Mouse (Mus musculus) gonadal fat pad, adult 2 months (tissue): ENCODE results near the gene Pkd2l1. TPM values are rescaled to one million over a fixed set of nuclear protein-coding genes. Genes with fewer than 3 reads are reported as not detected.
"Not testable (repeated sequence)": the region's sequence is repeated elsewhere in the genome, so short reads cannot be mapped to it uniquely, and the experiment has no call there.

Source experiments
- DNase-seq: peaks from one replicate; pipeline ENCODE4 v3.0.0-alpha.2; 2012; ENCODE audit warnings: low read depth
- polyA plus RNA-seq: library from polyadenylated mRNA; depleted of rRNA; stranded (reverse); fragments of >200 nt; gene quantifications from 2 replicates; pipeline ENCODE4 v1.2.3, GENCODE M21; 2012

Gene Pkd2l1
- polyA plus RNA-seq, 1 experiment = 1.1 TPM

DNA sequence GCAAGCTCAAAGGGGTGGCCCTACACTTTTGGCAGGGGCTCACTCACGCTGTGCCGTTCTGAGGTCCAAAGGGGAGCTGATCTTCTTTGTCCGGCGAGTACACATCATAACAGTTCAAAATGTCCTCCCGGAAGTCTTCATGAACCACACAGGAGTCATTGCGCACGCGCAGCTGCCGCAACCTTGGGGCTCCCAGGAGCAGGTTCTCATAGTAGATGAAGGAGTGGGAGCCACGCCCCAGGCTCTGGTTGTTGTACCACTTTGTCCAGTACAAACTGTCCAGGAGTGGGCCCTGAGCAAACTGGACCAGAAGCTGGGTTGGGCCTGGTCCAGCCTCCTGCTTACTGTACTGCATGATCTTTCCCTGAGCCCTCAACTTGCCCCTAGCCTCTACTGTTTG lies 35.2 kb downstream of the Pkd2l1 start:
- no peak for DNase-seq

DNA sequence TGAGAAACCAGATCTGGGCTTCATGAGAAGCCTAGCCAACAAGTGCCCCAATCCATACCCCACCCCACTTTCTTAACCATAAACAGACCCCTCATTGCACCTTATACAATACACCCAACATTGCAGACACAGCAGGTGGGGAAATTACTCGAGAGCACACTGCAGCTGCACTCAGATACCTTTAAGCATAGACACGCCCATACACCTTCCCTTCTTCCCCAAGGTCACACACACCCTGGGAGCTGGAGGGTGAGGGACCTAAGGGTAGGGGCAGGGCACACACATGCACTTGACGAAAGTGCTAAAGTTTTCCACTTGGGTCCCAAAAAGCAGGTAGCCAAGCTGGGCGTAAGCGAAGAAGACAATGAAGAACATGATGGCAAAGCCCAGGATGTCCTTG lies 38.5 kb downstream of the Pkd2l1 start:
- no peak for DNase-seq

DNA sequence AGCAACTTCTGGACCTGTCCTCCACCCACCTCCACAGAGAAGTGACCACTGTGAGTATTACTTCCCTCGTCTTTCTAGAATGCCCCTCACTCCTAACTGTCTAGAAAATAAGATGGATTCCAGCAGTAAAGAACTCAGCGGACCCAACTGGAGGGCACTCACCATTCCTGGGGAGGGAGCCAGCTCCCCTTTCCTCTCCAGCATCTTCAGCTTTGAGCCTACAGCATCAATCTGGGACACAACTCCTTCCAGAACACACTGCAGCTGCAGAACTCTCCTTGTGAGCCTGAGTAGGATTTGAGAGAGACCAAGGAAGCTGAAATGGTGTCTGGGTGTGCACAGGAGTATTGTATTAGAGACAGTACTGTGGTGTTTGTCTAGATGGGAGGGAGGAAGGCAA lies 43.3 kb downstream of the Pkd2l1 start:
- DNase-seq = no peak

DNA sequence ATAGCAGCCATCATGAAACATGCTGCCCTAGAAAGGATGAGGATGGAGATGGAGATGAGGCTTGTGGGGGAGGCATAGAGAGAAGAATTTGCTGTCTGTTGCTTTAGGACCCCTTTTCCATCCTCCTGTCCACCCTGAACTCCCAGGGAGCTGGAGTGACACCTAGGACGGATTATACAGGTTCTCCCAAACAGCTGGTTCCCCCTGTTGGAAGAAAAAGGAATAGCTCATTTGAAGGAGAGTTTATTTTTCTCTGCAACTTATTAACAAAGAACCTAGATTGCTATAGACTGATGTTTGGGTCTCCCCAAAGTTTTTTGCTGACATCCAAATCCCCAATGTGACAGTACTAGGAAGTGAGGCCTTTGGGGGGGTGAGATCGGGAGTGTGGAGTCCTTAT lies 43.9 kb downstream of the Pkd2l1 start:
- DNase-seq = no peak

DNA sequence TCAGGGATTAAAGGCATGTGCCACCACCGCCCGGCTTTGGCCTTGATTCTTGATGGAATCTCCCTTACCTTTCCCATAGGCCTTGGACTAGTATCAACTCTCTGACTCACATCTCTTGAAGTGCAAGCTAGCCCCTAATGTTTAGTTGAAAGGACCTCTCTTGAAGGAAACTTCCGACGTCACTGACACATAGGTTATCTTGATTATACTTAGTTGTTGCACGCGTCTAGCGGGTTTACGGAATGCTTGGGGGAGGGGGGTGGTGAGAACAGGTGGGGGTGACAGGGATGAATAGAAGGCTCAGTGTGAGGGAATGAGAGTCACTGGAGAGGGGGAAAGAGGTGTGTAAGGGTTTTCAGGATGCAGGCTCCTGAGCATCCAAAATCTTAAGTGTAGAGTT lies 45.3 kb downstream of the Pkd2l1 start:
- DNase-seq = no peak

DNA sequence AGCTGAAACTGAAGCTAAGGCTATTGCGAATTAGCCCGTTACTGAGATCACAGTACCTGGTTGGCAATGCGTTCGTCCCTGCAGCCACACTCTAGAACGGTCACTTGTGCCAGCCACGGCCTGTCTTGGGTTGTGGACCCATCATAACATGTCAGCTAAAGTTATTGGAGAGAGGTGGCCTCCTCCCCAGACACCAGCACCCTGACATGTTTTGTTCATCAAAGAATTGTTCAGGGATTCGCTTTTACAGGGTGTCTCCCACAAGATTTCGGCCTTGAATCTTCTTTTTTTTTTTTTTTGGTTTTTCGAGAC lies 45.7 kb downstream of the Pkd2l1 start:
- no peak for DNase-seq

DNA sequence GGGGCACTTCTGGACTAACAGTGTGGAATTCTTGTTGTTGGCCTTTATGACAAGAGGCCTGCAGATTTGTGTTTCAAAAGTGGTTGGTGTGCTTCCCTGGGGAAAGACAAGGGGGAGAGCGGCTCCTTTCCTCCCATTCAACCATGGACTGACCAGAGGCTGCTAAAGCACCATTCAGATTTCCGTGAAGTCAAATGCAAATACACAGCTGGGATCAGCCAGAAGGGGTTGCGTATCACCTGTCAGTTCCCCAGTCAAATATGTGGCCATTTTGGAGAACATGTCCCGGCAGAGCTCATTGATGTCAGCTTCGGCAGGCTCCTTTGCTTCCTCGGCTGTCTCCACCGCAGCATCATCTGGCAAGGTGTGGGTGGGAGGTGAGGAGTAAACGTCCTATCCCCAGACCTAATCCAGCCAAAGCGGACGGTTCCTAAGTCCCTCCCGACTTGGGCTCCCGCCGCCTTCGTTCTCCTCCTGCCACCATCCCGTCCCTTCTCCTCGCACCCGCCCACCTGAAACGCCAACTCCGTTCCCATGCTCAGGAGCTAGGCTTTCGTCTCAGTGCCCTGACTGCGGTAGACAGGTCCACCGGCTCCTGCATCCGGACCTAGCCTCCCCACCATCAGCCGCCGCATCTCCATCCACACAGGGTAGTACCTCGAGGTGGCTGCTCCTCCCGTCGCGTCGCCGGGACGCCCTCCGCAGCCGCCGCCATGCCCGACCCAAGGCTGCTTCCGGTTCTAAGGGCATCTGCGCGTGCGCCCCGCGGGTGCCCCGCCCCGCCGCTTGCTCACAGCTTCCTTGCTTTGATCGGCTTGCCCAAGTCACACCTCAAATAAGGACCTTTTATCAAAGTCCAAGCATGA lies 46.3 kb downstream of the Pkd2l1 start, which contains the start of gene Bloc1s2:
Gene Bloc1s2 (minus strand): TSS at position 745 of the 866 bp plus-strand sequence.
- no peak for DNase-seq

DNA sequence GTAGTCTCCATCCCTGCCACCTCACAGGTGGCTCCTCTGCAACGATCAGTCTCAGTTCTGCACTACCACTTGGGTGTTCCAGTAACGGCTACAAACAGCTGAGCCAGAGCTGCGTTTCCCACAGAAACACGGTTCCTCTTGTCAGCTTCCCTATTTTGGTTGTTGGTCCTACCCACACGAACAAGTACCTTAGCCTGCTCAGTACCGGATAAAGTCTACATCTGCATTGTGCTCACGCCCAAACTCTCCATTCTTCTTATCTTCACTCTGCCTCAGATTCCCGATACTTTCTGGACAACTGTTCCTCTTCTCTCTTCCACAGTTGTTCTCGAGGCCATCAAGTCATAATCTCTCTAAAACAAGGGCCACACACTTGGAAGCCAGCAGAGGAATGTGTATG lies 47.9 kb downstream of the Pkd2l1 start:
- no peak for DNase-seq

DNA sequence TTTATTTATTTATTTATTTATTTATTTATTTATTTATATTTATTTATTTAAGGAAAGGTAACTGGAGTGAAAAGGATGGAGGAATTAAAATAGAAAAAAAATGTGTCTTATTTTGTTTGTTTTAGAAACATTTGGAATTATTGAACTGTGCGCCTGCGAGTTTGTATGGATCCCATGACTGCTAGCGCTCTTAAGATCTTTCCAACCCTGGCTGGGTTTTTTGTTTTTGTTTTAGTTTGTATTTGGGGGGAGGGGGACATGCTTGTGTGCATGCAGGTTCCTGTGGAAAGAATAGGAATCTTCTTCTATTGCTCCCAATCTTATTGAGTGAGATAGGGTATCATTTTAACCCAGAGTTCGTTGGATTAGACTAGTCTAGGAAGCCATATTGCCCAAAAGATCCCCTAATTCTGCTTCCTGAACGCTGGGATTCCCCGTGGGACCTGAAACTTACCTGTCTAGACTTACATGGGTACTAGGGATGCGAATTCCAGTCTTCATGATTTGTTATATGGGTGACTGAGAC lies 56.2 kb downstream of the Pkd2l1 start:
- no peak for DNase-seq

DNA sequence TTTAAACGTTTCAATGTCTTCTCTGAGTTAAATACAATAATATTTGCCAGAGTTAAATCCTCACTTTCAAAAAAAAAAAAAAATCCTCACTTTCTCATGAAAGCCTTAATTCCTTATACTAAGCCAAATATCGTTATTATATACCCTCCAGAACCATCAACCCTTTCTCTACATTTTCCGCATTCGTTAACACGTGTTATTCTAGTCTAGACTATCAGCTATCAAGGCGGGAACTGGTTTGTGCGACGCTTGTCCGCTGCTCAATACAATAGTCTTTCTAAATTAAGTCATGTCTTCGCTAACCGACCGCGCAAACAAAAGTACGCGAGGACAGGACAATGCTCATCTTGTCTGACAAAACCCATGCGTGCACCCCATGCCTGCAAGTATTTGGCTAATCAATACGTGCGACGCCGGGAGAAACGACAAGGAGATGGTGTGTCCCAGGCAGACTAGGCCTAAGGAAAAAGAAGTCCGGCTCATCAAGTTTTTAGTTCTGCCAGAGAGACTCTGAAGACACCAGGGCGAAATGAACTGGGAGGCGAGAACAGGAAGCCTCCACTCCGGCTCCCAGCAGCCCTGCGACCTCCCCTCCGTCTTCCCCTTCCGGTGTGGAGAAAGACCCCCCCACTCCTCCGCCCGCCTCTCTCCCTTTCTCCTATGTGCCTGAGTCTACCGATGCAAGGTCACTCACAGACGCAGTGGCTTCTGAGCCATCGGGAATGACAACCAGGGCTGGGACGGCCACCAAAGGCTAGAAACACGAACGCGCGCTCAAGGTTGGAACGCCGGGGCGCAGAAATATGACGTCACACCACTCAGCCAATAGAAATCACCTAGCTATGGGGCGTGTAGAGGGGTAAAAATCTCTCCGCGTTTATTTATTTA lies 56.9 kb downstream of the Pkd2l1 start, which contains the start of gene Cwf19l1:
Gene Cwf19l1 (minus strand): TSS at position 805 of the 888 bp plus-strand sequence.
- peak; percentile 42 for DNase-seq

DNA sequence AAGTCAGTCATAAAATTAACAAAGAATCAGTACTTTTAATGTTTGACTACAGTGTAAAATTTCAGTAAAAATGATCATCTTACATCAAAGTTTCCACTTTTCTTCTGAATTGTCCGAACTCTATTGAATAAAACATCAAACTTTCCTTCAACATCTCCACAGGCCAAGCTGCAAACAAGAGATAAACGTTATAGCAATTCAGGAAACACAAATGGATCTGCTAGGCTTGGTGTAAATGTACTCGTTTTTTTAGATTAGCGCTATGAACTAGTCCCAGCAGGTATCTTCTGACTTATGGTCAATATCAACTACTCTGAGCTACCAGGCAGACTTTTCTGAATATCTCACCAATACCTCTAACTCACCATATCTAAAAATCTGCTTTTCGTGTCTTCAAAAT lies 59.3 kb downstream of the Pkd2l1 start:
- no peak for DNase-seq

DNA sequence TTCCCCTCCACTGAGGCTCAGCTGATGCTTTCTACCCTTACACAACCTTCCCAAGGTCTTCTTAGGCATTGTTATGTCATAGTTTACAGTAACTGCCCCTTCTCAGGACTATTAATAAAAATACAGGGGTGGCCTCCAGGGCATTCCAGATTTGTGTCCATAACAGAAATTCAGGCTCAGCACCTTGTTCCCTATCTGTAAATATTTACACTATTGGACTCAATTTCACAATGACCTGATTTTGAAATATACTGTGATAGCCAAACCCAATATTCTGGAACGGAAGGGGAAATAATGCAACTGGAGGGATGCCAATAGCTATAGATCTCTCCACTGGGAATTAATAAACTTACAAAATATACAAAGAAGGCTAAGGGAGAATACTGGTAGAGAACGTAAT lies 63.7 kb downstream of the Pkd2l1 start:
- DNase-seq = no peak

DNA sequence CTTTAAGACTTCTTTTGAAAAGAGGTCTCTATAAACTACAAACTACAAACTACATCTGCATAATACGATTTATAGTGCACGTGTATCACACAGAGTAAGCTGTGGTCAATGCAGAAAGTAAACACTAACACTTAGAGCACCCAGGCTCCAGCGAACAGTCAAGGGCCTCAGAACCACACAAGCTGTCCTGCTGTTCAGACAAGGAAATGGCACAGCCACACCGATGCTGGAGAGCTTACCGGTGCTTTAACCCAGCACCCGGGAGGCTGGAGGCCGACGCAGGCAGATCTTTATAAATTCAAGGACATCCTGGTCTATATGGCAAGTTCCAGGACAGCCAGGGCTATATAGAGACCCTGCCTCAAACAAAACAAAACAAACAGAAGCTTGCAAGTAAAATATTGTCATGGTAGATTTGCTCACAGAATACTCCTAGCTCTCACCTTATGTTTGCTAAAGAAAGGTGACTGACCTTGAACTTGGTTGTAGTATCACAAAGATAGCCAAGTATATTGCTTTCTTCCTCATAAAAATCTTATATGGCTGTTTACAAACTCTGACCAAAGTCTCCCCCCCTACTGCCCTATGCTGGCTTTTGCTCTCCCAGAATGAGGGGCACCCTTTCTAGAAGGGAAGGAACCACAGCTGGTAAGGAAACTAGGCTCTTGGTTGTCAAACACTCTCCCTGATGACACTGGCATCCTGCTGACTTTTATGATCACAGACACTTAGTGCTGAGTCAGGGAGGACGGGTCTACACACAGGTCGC lies 64.3 kb downstream of the Pkd2l1 start:
- no peak for DNase-seq

DNA sequence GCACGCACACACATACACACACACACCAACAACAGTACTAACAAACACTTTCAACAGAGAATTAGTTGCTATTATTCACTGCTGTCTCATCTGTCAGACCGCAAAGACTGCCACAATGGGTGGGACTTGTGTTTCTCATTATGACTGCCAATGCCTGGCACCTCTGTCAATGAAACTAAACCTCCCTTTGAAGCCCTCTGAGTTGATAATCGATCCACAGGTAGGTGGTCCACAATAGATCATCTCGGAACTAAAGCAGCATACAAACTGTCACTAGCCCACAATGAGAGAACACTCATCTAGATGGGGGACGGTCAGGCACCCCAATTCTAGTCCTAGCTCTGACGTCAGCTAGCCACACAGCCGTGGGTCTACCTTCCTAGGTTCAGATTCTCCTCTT lies 71.1 kb downstream of the Pkd2l1 start:
- no peak for DNase-seq

DNA sequence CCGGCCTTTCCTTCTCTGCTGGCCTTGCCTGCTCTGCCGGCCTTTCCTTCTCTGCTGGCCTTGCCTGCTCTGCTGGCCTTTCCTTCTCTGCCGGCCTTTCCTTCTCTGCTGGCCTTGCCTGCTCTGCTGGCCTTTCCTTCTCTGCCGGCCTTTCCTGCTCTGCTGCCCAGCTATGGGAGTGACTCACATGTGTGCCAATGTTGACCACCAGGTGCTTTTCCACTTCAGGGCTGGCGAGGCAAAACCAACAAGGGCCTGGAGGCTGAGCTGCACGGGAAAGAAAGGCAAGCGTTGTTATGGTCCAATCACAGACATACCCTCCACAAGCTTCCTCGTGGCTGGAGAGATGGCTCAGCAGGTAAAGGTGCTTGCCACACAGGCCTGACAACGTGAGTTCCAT lies 71.6 kb downstream of the Pkd2l1 start:
- DNase-seq = not testable (repeated sequence)

DNA sequence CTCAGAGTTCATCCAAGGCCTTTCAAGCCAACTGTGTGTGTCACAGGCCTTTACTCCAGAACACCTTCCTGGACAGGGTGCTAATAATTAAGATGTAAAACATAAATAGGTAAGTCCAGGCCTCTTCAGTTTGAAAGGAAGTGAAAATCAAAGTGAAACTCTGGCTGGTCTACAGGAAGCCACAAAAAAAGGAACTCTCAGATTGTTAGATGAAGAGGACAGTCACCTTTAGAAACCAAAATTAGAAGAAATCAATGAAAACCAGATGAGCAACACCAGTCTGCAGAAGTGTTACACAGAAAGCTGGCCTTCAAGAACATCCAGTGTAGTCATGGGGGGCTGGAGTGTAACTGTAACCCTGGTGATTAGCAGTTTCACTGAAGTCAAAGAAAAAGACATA lies 74.4 kb downstream of the Pkd2l1 start:
- DNase-seq = no peak

DNA sequence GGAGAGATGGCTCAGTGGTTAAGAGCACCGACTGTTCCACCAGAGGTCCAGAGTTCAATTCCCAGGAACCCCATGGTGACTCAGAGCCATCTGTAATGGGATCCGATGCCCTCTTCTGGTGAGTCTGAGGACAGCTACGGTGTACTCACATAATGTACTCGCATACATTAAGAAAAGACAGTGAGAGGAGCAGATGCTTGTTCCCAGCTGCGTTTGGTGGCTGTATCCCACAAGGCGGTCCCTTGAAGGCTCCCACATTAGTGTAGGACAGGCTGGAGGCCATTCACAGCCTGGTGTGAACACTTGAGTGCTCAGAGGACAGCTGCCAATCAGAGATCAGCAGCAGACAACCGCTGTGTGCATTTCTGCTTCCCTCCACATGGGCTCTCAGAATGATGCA lies 80.5 kb downstream of the Pkd2l1 start:
- DNase-seq = no peak

DNA sequence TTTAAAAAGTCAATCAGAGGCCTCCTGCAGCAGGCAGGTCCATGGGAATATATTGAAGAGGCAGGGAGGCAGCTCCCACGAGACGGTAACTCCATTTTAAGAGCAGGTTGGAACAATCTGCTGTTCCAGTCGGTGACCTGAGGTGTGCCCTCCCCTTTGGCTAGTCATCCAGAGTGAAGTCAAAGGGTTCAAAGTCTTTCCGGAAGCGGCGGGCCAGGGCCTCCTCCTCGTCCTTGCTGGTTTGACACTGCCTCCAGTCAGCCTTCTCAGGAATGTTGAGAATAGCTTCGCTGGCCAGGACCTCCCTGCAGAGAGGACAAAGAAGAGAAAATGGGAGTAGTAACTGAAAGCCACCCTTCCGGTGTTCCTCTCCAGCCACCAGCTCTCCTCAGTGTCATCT lies 81.9 kb downstream of the Pkd2l1 start:
- no peak for DNase-seq

DNA sequence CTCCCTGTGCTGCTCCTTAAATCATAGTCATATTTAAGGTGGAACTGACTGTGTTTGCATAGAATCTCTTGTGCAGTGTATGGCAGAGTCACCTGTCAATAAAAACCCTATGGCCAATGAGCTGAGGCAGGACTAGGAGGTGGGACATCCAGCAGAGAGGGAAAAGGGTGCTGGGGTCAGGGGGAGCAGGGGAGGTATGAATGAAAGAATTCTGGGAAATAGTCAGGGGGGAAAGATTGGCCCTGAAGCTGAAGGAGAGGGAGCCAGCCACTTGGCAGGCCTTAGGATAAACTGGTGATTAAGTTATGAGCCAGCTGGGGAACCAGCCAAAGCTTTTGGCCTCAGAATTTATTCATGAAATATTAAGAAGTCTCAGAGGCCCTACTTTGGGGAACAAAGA lies 83.2 kb downstream of the Pkd2l1 start:
- no peak for DNase-seq

DNA sequence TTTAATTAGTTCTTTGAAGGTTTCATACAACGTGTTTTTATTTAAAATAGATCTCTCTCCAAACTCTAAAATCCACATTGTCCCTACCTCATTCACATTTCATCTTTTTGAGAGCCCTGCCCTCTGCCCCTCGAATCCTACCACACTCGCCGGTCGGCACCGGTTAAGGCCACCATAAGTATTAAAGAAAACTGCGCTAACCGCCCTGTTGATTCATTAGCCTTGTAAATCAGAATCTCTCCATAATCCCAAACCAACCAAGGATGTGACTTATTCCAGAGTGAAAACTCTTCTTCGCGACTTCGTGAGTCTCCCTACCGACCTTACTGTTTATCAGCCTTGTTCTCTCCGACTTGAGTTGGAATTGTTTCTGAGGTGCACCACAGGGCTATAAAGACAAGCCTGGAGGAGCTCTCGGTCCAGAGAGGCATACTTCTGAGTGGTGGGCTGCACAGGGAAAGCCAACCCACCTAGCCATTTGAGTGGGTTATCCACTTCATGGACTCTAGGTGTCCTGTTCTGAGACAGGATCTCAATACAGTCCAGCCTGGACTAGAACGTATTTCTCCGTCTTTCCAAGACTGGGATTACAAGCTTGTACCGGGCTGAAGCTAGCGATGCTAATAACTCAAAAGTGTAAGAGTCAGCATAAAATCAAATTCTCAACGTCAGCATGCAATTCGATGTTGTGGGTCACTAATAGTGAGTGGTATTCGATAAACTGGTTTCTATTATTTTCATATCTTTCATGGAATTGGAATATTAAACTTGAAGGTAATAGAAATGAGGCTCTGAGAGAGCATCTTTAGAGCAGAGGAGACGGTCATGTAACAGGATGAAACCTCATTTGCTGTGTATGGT lies 84.4 kb downstream of the Pkd2l1 start:
- no peak for DNase-seq
